Mouse (Mus musculus) intestine, embryonic 16.5 days (tissue): ENCODE data around the gene Snapc4. TPM values are rescaled to one million over a fixed set of nuclear protein-coding genes. Genes with fewer than 3 reads are reported as not detected.
A peak's percentile ranks its signal among the peaks of the same experiment; 100 is the strongest.

Experiments used
- ATAC-seq: fragments of 200-750 bp; cut with Nextera tagmentation; 2 replicates; pipeline ENCODE4 v1.8.0; 2017; ENCODE audit warnings: moderate TSS enrichment, moderate library complexity
- H3K27ac ChIP-seq: fragments of 300-500 bp; sonication (generic); 2 replicates; pipeline ENCODE4 v1.5.1; 2014; ENCODE audit warnings: mild to moderate bottlenecking, low read length
- H3K27me3 ChIP-seq: fragments of 300-500 bp; sonication (generic); replicated peaks from 2 replicates; pipeline ENCODE4 v1.6.1; 2014; ENCODE audit warnings: low read length, control low read depth, mixed read lengths; ENCODE audit not compliant: control insufficient read depth, insufficient read depth
- H3K36me3 ChIP-seq: fragments of 300-500 bp; sonication (generic); 2 replicates; pipeline ENCODE4 v1.6.1; 2014; ENCODE audit warnings: low read length, control low read depth; ENCODE audit not compliant: control insufficient read depth, insufficient read depth
- H3K4me1 ChIP-seq: fragments of 300-500 bp; sonication (generic); 2 replicates; pipeline ENCODE4 v1.6.1; 2014; ENCODE audit warnings: low read length, control low read depth, mixed read lengths; ENCODE audit not compliant: control insufficient read depth, insufficient read depth
- H3K4me2 ChIP-seq: fragments of 300-500 bp; sonication (generic); 2 replicates; pipeline ENCODE4 v1.6.1; 2014; ENCODE audit warnings: low read depth, low read length, control low read depth
- H3K4me3 ChIP-seq: fragments of 300-500 bp; sonication (generic); 2 replicates; pipeline ENCODE4 v1.5.1; 2014; ENCODE audit warnings: mild to moderate bottlenecking, low read length
- H3K9ac ChIP-seq: fragments of 300-500 bp; sonication (generic); 2 replicates; pipeline ENCODE4 v1.6.1; 2014; ENCODE audit warnings: low read depth, low read length
- H3K9me3 ChIP-seq: fragments of 300-500 bp; sonication (generic); 2 replicates; pipeline ENCODE4 v1.6.1; 2016; ENCODE audit warnings: low read length, control low read depth; ENCODE audit not compliant: control insufficient read depth
- WGBS: fragments of 180-500 bp; shearing (Covaris S2); extraction: QIAGEN DNeasy Blood & Tissue Kit; methylation state at CpG from one replicate; pipeline ENCODE4 v1.1.7; 2014; 5-methylcytosine and 5-hydroxymethylcytosine counted together
- polyA plus RNA-seq: library from polyadenylated mRNA; unstranded; fragments of >200 nt; fragmentation: Nextera tagmentation; extraction: Ambion mirVana; gene quantifications from 2 replicates; pipeline ENCODE4 v1.2.1, GENCODE M21; 2015

The Snapc4 gene
- polyA plus RNA-seq, 1 experiment from 2014 or later = 19.1 TPM

- Histone ChIP-seq H3K9me3 (no peaks in the 10 kb centered on the region), H3K27me3 (no peaks in the 10 kb centered on the region), H3K4me2 (peak overlapping the region; percentile 98), H3K4me3 (peak overlapping the region; percentile 83), H3K27ac (no peak overlapping the region), H3K36me3 (no peaks in the 10 kb centered on the region), H3K4me1 (peaks cover 15% of the 10 kb centered on the region), H3K9ac (peak overlapping the region; percentile 97)
- WGBS = 89% methylated on average over 11 of the region's 11 CpGs
- ATAC-seq = no peak
Observed at GRCm38 (mm10) chr2:26353066-26353980, 27.1 kb downstream of the Snapc4 start.

DNA sequence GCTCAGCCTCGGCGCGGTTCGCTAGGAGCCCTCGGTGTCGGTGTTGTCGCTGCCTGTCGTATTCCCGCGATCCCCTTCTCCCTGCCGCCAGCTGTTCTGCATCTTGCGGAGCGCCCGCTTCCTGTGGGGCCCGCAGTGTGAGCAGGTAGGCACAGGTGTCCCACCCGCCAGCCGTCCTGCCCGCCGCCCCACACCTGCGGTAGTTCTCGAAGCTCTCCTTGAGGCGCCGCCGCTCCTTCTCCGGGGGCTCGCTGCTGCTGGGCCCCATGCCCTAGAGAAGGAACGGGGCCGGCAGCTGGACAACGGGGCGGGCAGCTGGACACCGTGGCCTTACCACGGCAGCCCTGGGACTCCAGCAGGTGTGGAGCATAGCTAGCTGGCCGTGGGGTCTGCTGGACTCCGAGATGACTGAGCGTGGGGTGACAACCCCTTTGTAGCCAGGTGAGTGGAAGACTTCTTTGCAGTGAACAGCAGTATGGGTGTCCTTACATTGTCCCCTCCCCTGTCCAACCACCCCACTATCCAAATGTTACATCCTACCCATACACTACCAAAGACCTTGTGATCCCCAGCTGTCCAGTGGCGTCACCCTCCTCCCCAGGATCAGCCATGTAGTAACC, 28.1 kb downstream of the Snapc4 start:
- Histone ChIP-seq H3K36me3 (no peaks in the 10 kb centered on the region), H3K4me1 (peaks cover 15% of the 10 kb centered on the region), H3K9ac (peak overlapping the region; percentile 97), H3K27me3 (no peaks in the 10 kb centered on the region), H3K9me3 (no peaks in the 10 kb centered on the region), H3K4me3 (peak overlapping the region; percentile 83), H3K27ac (peak overlapping the region; percentile 43; the same call in 1 of the 2 replicates), H3K4me2 (peak overlapping the region; percentile 98)
- ATAC-seq = peak; percentile 50
- 3% methylated on average over 36 of the region's 36 CpGs for WGBS

- Histone ChIP-seq H3K4me2 (peak within 1 kb of the TSS; percentile 98), H3K36me3 (no peaks in the 10 kb centered on the region), H3K27me3 (no peaks in the 10 kb centered on the region), H3K27ac (peak within 1 kb of the TSS; percentile 86), H3K9ac (peak within 1 kb of the TSS; percentile 97), H3K9me3 (no peaks in the 10 kb centered on the region), H3K4me3 (peak within 1 kb of the TSS; percentile 83), H3K4me1 (peaks cover 15% of the 10 kb centered on the region)
- peak; percentile 84 for ATAC-seq
- WGBS = 2% methylated on average over 62 of the region's 62 CpGs
Observed at GRCm38 (mm10) chr2:26351358-26352290, 28.8 kb downstream of the Snapc4 start, which contains the start of gene Dnlz. Gene Dnlz (minus strand): TSS chr2:26352110.

DNA sequence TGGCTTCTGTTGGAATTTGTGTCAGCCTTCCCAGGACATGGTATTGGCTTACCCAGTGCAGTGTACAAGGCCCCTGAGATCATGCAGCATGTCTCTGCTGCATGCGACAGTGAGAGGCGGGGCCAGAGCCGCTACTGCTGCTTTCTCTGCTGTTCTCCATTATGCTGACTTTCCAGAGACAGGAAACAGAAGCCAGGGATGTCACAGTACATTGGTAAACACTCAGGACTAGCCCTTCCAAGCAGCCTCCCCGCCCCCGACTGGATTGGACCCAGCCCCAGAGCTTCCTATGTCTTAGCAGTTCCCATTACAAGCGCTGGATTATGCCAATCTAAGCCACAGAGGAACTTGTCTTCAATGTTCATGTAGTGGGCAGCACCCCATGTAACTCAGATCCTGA, 32.2 kb downstream of the Snapc4 start:
- no peaks in the 10 kb centered on the region for H3K9me3 ChIP-seq
- no peak for ATAC-seq
- no peak overlapping the region for H3K4me3 ChIP-seq
- WGBS = 37% methylated on average over 6 of the region's 6 CpGs
- no peak overlapping the region for H3K4me2 ChIP-seq
- peaks cover 15% of the 10 kb centered on the region for H3K4me1 ChIP-seq
- H3K9ac ChIP-seq = peak overlapping the region; percentile 8; the same call in 1 of the 2 replicates
- H3K36me3 ChIP-seq = no peaks in the 10 kb centered on the region
- peak overlapping the region; percentile 40 for H3K27ac ChIP-seq
- no peaks in the 10 kb centered on the region for H3K27me3 ChIP-seq

- no peaks in the 10 kb centered on the region for H3K27me3 ChIP-seq
- ATAC-seq = peak; percentile 19
- no peak overlapping the region for H3K4me2 ChIP-seq
- WGBS = 55% methylated on average over 11 of the region's 11 CpGs
- H3K4me1 ChIP-seq = peaks cover 11% of the 10 kb centered on the region
- no peak overlapping the region for H3K4me3 ChIP-seq
- H3K9me3 ChIP-seq = no peaks in the 10 kb centered on the region
- no peaks in the 10 kb centered on the region for H3K36me3 ChIP-seq
- H3K9ac ChIP-seq = 0 out of 2 replicates have a peak overlapping the region, but pooled peaks have one; percentile 25
- H3K27ac ChIP-seq = peak overlapping the region; percentile 55
Observed at GRCm38 (mm10) chr2:26342609-26343490, 37.6 kb downstream of the Snapc4 start.

DNA sequence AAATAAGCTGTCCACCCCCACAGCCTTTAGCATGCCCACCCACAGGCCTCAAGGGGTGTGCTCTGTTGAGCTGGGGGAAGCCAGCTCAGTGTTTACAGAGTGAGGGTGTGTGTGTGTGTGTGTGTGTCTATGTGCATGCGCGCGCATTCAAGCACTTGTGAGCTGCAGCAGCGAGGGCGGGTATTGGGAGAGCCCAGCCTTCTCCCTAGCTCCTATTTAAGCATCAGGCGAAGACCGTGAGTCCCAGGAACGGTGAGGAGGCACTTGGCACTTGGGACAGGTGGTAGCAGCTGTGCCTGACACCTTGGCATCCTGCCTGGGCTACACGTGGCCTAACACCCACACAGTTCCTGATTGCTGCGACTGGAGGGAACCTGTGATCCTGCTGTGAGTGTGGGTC, 38.4 kb downstream of the Snapc4 start:
- peak overlapping the region; percentile 62 for H3K27ac ChIP-seq
- no peak overlapping the region for H3K4me3 ChIP-seq
- WGBS = 33% methylated on average over 10 of the region's 10 CpGs
- ATAC-seq = peak; percentile 78
- H3K4me1 ChIP-seq = peaks cover 11% of the 10 kb centered on the region
- no peaks in the 10 kb centered on the region for H3K27me3 ChIP-seq
- no peaks in the 10 kb centered on the region for H3K9me3 ChIP-seq
- H3K36me3 ChIP-seq = no peaks in the 10 kb centered on the region
- no peak overlapping the region for H3K4me2 ChIP-seq
- H3K9ac ChIP-seq = 0 out of 2 replicates have a peak overlapping the region, but pooled peaks have one; percentile 25

DNA sequence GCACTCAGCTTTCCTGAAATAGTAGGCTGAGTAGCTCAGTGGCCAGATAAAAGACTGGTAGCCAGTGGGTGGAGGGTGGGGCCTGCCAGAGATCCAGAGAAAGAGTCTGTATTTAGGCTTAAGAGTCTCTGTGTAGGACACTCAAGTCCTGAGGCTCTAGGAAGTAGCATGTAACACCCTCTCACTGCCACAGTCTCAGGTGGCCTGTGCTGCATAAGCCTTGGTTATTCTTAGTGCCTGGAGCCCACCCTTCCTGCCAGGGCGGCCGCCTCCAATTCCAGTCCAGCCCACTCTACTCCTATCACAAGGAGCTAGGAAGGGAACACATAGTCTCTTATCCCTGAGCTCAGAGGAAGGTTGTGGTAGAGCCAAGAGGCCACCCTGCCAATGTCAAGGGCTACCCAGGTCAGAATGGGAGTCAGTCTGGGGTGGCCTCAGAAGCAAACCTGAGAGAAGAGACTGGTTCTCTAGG, 38.9 kb downstream of the Snapc4 start:
- H3K36me3 ChIP-seq = no peaks in the 10 kb centered on the region
- H3K9me3 ChIP-seq = no peaks in the 10 kb centered on the region
- H3K27ac ChIP-seq = peak overlapping the region; percentile 62
- peak; percentile 8; the same call in 1 of the 2 replicates for ATAC-seq
- 77% methylated on average over 2 of the region's 2 CpGs for WGBS
- no peak overlapping the region for H3K9ac ChIP-seq
- no peak overlapping the region for H3K4me2 ChIP-seq
- no peak overlapping the region for H3K4me3 ChIP-seq
- peaks cover 11% of the 10 kb centered on the region for H3K4me1 ChIP-seq
- H3K27me3 ChIP-seq = no peaks in the 10 kb centered on the region

GRCm38 (mm10) chr2:26339204-26339551, 41.3 kb downstream of the Snapc4 start:
- H3K36me3 ChIP-seq = no peaks in the 10 kb centered on the region
- H3K27me3 ChIP-seq = no peaks in the 10 kb centered on the region
- no peak overlapping the region for H3K27ac ChIP-seq
- no peak overlapping the region for H3K4me3 ChIP-seq
- no peaks in the 10 kb centered on the region for H3K9me3 ChIP-seq
- ATAC-seq = no peak
- no peak overlapping the region for H3K4me2 ChIP-seq
- 82% methylated on average over 5 of the region's 5 CpGs for WGBS
- H3K9ac ChIP-seq = no peak overlapping the region
- peaks cover 11% of the 10 kb centered on the region for H3K4me1 ChIP-seq
